Mouse (Mus musculus): ENCODE measurements around the gene Slc30a6.
A peak's percentile ranks its signal among the peaks of the same experiment; 100 is the strongest.

The Slc30a6 gene

GRCm38 (mm10) chr17:74395383-74396065 lies at the start of gene Slc30a6:
Slc30a6 (plus strand) TSS chr17:74395608.
- DNase-seq (ENCODE audit: low read depth, low spot score) = peak; percentile 98

DNA sequence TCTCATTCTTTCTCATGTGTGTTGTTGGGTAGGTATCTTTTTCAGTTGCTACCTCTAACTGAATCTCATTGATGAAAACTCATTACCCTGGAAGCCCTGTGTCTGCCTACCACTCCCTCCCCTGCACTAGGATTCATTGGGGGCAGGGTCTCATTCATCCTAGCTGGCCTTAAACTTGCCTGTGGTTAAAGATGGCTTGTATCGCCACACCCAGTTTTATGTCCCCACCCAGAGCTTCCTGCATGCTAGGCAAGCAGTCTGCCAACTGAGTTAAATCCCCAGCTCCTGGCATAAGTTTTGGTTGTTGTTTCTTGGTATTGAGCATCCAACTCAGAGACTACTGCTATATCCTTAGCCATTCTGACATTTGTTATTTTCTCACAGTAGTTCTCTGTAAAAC lies 31.8 kb upstream of the Slc30a6 start:
- peak; percentile 12 for DNase-seq (ENCODE audit: low read depth, low spot score)

- no peak for DNase-seq (ENCODE audit: low read depth, low spot score)
Observed at GRCm38 (mm10) chr17:74376916-74377315, 18.5 kb upstream of the Slc30a6 start.

GRCm38 (mm10) chr17:74386657-74387056 lies 8.8 kb upstream of the Slc30a6 start:
- no peak for DNase-seq (ENCODE audit: low read depth, low spot score)

- peak; percentile 17 for DNase-seq (ENCODE audit: low read depth, low spot score)
Observed at GRCm38 (mm10) chr17:74389847-74390246, 5.6 kb upstream of the Slc30a6 start.

GRCm38 (mm10) chr17:74394381-74394780 lies 1.0 kb upstream of the Slc30a6 start:
- DNase-seq (ENCODE audit: low read depth, low spot score) = no peak

DNA sequence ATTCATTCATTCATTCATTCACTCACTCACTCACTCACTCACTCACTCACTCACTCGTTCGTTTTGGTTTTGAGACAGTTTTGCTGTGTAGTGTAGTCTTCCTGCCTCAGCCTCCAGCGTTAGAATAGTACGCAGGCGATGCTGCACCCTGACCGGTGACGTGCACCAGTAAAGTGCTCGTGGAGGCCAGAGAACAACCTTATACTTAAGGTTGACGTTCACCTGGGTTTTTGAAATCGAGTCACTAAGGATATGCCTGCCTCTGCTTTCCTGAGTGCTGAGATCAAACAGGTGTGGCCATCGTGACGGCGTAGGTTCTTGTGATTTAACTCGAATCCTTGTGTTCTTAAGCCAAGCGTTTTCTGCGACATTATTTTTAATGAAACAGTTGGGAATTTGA lies 553 bp upstream of the Slc30a6 start:
- DNase-seq (ENCODE audit: low read depth, low spot score) = peak; percentile 52

DNA sequence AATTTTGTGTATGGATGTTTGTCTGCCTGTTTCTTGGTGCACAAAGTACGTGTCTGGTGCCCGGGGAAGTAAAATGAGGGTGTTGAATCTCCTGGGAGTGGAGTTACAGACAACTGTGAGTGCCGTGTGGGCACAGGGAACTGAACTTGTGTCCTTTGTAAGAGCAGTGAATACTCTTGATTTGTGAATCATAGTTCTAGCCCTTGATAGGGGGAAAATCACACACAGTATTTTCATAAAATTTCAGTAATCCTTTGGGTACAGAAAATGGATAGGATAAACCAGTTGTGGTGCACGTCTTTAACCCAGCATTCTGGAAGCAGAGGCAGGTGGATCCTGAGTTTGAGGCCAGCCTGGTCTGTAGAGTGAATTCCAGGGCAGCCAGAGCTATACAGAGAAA lies 1.4 kb downstream of the Slc30a6 start:
- DNase-seq (ENCODE audit: low read depth, low spot score) = no peak

GRCm38 (mm10) chr17:74397173-74397572 lies 1.8 kb downstream of the Slc30a6 start:
- no peak for DNase-seq (ENCODE audit: low read depth, low spot score)

GRCm38 (mm10) chr17:74402486-74403222 lies 7.2 kb downstream of the Slc30a6 start:
- no peak for DNase-seq (ENCODE audit: low read depth, low spot score)

DNA sequence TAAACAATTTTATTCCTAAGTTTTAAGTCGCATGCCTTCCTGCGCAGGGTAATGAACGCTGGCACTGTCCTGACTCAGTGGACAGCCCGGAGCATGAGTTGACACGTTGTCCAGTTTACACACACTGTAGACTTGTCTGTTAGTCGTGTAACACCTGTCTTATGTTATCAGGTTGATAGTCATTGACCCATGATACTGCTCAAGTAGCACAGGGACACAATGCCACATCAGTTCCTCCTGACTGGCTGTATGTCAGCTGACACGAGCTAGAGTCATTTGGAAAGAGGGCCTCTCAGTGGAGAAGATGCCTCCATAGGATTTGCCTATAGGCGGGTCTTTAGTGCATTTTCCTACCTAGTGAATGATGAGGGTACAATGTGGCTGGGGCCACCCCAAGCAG lies 11.1 kb downstream of the Slc30a6 start:
- no peak for DNase-seq (ENCODE audit: low read depth, low spot score)

- DNase-seq (ENCODE audit: low read depth, low spot score) = peak; percentile 45
Observed at GRCm38 (mm10) chr17:74409722-74410121, 14.3 kb downstream of the Slc30a6 start.

DNA sequence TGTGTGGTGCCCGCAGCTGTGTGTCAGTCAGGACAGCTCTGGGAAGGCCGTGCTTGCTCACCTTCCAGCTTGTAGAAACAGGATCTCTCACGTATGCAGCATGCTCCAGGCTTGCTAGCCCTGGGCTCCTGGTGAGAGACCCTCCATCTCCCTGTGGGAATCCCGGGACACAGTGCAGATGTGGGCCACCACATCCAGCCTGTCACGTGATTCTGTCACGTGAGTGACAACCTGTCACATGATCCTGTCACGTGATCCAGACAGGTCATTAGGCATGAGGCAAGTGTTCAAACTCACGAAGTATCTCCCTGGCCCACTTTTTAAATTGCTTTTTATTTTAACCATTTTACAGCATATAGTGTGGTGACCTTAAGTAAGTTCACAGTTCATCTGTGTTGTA lies 17.9 kb downstream of the Slc30a6 start:
- no peak for DNase-seq (ENCODE audit: low read depth, low spot score)

DNA sequence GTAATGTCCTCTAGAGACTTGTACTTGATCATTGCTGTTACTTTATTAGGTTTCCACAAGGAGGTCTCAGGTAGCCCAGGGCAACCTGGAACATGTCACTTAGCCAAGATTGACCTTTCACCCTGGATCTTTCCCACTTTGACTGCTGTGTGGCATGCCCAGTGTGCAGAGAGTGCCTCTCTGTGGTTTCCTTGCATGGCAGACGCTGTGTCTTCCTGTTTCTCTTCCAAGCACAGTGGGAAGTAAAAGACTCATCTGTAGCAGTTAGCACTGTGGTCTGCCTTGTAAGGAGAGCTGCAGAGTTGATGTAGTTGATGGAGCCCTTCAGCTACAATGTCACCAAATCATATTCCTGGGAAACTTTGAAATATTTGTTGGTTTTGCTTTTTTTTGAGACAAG lies 19.3 kb downstream of the Slc30a6 start:
- no peak for DNase-seq (ENCODE audit: low read depth, low spot score)

DNA sequence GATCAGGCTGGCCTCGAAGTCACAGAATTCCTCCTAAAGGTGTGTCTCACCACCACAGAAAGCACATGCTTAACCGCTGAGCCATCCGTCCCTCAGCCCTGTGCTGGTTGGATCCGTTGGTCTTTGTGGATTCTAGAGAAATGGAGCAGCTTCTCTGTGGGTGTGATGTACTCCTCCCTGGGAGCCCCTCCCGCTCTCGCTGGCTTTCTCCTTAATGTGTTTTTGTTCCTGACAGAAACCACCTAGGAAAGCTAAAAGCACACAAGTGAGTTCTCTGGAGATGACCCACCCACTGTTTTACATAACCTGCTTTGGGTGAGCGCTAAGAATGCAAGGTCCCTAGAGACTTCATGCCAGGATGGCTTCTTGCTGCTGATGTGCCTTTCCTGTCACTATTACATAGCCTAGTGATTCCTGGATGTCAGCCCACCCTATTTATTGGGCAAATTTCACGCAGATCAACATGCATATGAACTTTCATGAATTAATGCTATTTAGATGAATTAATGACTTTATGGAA lies 21.5 kb downstream of the Slc30a6 start:
- DNase-seq (ENCODE audit: low read depth, low spot score) = no peak

GRCm38 (mm10) chr17:74418171-74418570 lies 22.8 kb downstream of the Slc30a6 start:
- no peak for DNase-seq (ENCODE audit: low read depth, low spot score)

DNA sequence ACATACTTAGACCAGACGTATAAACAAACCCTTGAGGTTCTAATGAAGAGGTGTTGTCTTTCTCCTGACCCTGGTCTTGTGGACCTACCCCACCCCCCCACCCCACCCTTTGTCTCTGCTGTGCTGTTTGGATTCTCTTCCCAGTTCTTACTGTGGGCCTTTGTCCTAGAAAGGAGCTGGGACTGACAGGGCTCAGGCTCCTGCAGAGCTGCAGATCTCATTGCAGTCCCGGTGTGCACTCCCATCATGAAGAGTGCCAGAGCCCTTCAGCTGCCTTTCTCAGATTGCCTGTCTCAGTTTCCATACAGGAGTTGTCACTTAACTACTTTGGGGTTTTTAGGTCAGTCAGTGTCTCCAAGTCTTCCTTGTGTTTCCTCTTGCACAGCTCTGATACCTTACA lies 25.2 kb downstream of the Slc30a6 start:
- DNase-seq (ENCODE audit: low read depth, low spot score) = no peak

DNA sequence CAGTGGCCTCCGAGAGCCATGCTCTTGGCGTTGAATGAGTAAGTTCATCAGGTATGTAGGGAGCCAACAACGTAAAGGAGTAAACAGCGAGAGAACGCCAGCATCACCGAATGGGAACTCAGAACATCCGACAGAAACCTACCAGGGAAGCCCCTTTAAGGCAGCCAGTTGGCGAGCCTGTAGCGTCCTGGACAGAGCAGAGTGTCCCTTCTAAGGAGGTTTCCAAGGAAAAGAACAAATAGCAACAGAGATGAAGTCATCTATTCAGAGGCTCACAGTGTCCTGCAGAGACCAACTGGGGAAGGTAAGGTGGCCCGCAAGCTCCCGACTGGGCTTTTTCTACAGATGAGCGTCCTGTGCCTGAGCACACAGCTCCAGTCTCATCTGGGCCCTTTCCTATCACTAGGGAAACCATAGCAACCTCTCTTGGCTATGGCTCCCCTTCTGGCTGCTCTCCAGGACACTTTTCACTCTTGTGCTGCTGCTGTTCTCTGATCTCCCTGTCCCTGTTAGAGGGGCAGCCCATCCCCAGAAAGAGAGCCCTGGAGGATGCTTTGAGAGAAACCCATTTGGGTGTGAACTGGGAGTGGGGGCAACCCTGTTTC lies 29.1 kb downstream of the Slc30a6 start:
- no peak for DNase-seq (ENCODE audit: low read depth, low spot score)

- no peak for DNase-seq (ENCODE audit: low read depth, low spot score)
Observed at GRCm38 (mm10) chr17:74430074-74430473, 34.7 kb downstream of the Slc30a6 start.

DNA sequence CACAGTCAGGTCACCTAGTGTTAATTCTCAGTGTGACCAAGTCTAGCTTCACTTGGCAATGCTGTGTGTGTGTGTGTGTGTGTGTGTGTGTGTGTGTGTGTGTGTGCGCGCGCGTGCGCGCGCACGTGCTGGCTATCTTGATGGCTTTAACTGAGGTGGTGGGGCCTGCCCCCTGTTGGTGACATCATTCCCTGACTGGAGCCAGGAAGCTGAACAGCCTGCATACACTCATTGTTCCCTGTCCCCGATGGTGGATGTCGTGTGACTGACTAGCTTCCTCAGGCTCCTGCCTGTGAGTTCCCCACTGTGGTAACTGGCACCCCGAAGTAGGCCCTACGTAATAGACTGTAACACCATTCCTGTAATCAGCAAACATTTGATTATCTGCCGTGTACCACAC lies 36.1 kb downstream of the Slc30a6 start:
- peak; percentile 18 for DNase-seq (ENCODE audit: low read depth, low spot score)

DNA sequence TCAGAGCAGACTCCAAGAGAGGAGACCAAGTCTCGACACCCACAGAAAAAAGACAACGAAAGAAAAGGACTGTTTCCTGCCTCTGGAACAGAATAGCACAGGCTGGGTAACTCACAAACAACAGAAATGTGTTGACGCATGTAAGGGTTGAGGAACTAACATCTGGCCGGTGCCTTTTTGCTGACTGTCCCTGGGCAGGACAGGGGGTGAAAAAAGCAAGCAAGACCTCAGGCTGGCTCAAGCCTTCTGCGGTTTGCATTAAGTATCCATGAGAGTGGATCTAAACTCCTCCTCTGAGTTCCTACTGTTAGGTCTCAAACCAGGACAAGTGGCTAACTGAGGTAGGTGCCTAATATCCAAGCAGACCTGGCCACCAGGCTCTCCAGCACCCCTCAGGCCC lies 37.2 kb downstream of the Slc30a6 start:
- no peak for DNase-seq (ENCODE audit: low read depth, low spot score)

- DNase-seq (ENCODE audit: low read depth, low spot score) = no peak
Observed at GRCm38 (mm10) chr17:74437762-74438161, 42.4 kb downstream of the Slc30a6 start.

DNA sequence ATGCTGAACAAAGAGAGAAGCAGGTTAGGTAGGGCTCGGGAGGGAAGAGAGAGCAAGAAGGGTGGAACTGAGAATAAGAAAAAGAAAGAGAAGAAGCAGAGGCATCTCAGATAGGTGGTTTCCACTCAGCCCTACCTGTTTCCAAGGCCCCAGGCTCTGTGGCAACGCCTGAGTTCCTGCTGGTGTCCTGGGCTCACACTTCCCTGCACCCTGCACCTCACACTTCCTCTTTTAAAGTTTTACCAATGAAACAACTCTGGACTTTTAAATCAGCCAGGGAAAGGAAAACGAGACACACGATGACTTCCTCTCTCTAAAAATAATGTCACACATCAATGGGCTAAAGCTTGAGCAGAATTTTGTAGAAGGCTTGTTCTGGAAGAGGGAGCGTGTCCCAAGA lies 45.1 kb downstream of the Slc30a6 start:
- no peak for DNase-seq (ENCODE audit: low read depth, low spot score)
